Mouse (Mus musculus): Measurements from ENCODE around the gene Syde2.

- TF ChIP-seq POLR2A (IDR thresholded peaks at IDR 0.05; ENCODE audit: borderline replicate concordance, extremely low read depth, insufficient read depth, insufficient read length, poor library complexity, severe bottlenecking): no peak
- no peak for TF ChIP-seq CTCF (IDR thresholded peaks at IDR 0.05; ENCODE audit: borderline replicate concordance, extremely low read depth, insufficient read depth, insufficient read length)
Observed at GRCm38 (mm10) chr3:146044977-146045376, 57.3 kb downstream of the Syde2 start.
